28 mouse cellular contexts compared by ENCODE assay signal in genomic region chr2:135727925-135728324, GRCm38 (mm10).
A peak's percentile ranks its signal among the peaks of the same experiment; 100 is the strongest.
DNase-seq lines count a peak whose midpoint lies in the region; ATAC-seq and TF ChIP-seq lines count a peak whose summit lies in the region.
"Had no signal": no experiment of that assay in that cellular context is flagged by ENCODE, and none has a peak within 500 bp of the region (broad histone marks: within the 10 kb centered on the region; RNA-seq: fewer than 3 reads in every experiment).

No protein-coding gene starts in this region.

- no peaks in the 10 kb centered on the region for H3K27me3 ChIP-seq in kidney, embryonic 15.5 days
- no peaks in the 10 kb centered on the region for H3K27me3 ChIP-seq in midbrain, postnatal 0 days (ENCODE audit: insufficient read depth, low read length)
- H3K27me3 ChIP-seq in midbrain, embryonic 13.5 days: no peaks in the 10 kb centered on the region
- H3K27me3 ChIP-seq: CH12.LX; embryonic facial prominence, embryonic 12.5 days; embryonic facial prominence, embryonic 15.5 days; heart, embryonic 12.5 days; Patski had no signal

- DNase-seq in heart, adult 11 months: peak; percentile 73
- DNase-seq in heart, adult 8-10 months (ENCODE audit: low spot score): no peak
- no peak for DNase-seq in kidney, adult 9 months
- no peak for DNase-seq in midbrain, postnatal 0 days (ENCODE audit: low spot score)
- DNase-seq: adrenal gland, postnatal 10 days; adrenal gland, postnatal 36 days; B cell, adult 2 months; cerebellum, adult 11 months; cerebellum, adult 2 months; cerebellum, adult 9-11 months; cerebellum, postnatal 25 days; forebrain, postnatal 0 days; gastrocnemius, postnatal 25 days; heart, postnatal 14 days; heart, postnatal 4 days had no signal

- H3K27ac ChIP-seq in kidney, embryonic 15.5 days: 0 out of 2 replicates have a peak overlapping the region, but pooled peaks have one; percentile 48
- 0 out of 2 replicates have a peak overlapping the region, but pooled peaks have one; percentile 3 for H3K27ac ChIP-seq in midbrain, postnatal 0 days (ENCODE audit: low read depth, low read length)
- no peak overlapping the region for H3K27ac ChIP-seq in midbrain, embryonic 13.5 days
- H3K27ac ChIP-seq: embryonic facial prominence, embryonic 12.5 days; embryonic facial prominence, embryonic 15.5 days; hindbrain, embryonic 14.5 days; hindbrain, postnatal 0 days had no signal

- H3K36me3 ChIP-seq in kidney, embryonic 15.5 days: no peaks in the 10 kb centered on the region
- H3K36me3 ChIP-seq in midbrain, postnatal 0 days (ENCODE audit: insufficient read depth, low read length): no peaks in the 10 kb centered on the region
- no peaks in the 10 kb centered on the region for H3K36me3 ChIP-seq in midbrain, embryonic 13.5 days
- H3K36me3 ChIP-seq: embryonic facial prominence, embryonic 12.5 days; embryonic facial prominence, embryonic 15.5 days; G1E; heart, embryonic 12.5 days had no signal

- peaks cover 25% of the 10 kb centered on the region for H3K4me1 ChIP-seq in kidney, embryonic 15.5 days
- H3K4me1 ChIP-seq in midbrain, postnatal 0 days (ENCODE audit: insufficient read depth, low read length): no peaks in the 10 kb centered on the region; the same call in 1 of the 2 replicates
- H3K4me1 ChIP-seq in midbrain, embryonic 13.5 days (replicated peaks): peaks cover 9% of the 10 kb centered on the region; the same call in 1 of the 2 replicates
- H3K4me1 ChIP-seq: embryonic facial prominence, embryonic 12.5 days; embryonic facial prominence, embryonic 15.5 days had no signal

- H3K4me2 ChIP-seq in kidney, embryonic 15.5 days: no peak overlapping the region
- H3K4me2 ChIP-seq in midbrain, postnatal 0 days (ENCODE audit: low read depth, low read length, poor library complexity, severe bottlenecking): no peak overlapping the region
- no peak overlapping the region for H3K4me2 ChIP-seq in midbrain, embryonic 13.5 days (replicated peaks)
- H3K4me2 ChIP-seq: embryonic facial prominence, embryonic 12.5 days; embryonic facial prominence, embryonic 15.5 days; heart, embryonic 12.5 days; hindbrain, embryonic 14.5 days had no signal

- TF ChIP-seq CTCF in midbrain, postnatal 0 days (IDR thresholded peaks at IDR 0.05): no peak

- WGBS in kidney, embryonic 15.5 days: 72% methylated on average over 4 of the region's 4 CpGs
- 78% methylated on average over 4 of the region's 4 CpGs for WGBS in midbrain, postnatal 0 days
- WGBS in midbrain, embryonic 13.5 days: 86% methylated on average over 4 of the region's 4 CpGs

- H3K9ac ChIP-seq in kidney, embryonic 15.5 days: no peak overlapping the region
- H3K9ac ChIP-seq in midbrain, postnatal 0 days (replicated peaks; ENCODE audit: low read length, poor library complexity, severe bottlenecking): no peak overlapping the region
- H3K9ac ChIP-seq in midbrain, embryonic 13.5 days (replicated peaks): no peak overlapping the region
- H3K9ac ChIP-seq: embryonic facial prominence, embryonic 12.5 days; embryonic facial prominence, embryonic 15.5 days; forebrain, postnatal 0 days; heart, embryonic 12.5 days; hindbrain, embryonic 14.5 days had no signal

- H3K9me3 ChIP-seq in kidney, embryonic 15.5 days (replicated peaks): no peaks in the 10 kb centered on the region
- no peaks in the 10 kb centered on the region for H3K9me3 ChIP-seq in midbrain, postnatal 0 days (ENCODE audit: low read length)
- no peaks in the 10 kb centered on the region for H3K9me3 ChIP-seq in midbrain, embryonic 13.5 days
- H3K9me3 ChIP-seq: embryonic facial prominence, embryonic 12.5 days; embryonic facial prominence, embryonic 15.5 days; heart, embryonic 12.5 days had no signal

- H3K4me3 ChIP-seq in kidney, embryonic 15.5 days (replicated peaks): no peak overlapping the region
- H3K4me3 ChIP-seq in midbrain, postnatal 0 days (ENCODE audit: low read depth, low read length): no peak overlapping the region
- no peak overlapping the region for H3K4me3 ChIP-seq in midbrain, embryonic 13.5 days (replicated peaks)
- H3K4me3 ChIP-seq: embryonic facial prominence, embryonic 12.5 days; embryonic facial prominence, embryonic 15.5 days; heart, embryonic 12.5 days had no signal

- no peak for ATAC-seq in kidney, embryonic 15.5 days (replicated peaks; ENCODE audit: low FRiP score)
- no peak for ATAC-seq in midbrain, postnatal 0 days (ENCODE audit: low FRiP score)
- ATAC-seq in midbrain, embryonic 13.5 days: no peak
- ATAC-seq: forebrain, embryonic 14.5 days; forebrain, postnatal 0 days; hindbrain, postnatal 0 days; inflammation-experienced regulatory T-cells, adult 6 months; intestine, embryonic 16.5 days; Patski had no signal
